ENCODE assay signal across 8 mouse cellular contexts in the genomic region with DNA sequence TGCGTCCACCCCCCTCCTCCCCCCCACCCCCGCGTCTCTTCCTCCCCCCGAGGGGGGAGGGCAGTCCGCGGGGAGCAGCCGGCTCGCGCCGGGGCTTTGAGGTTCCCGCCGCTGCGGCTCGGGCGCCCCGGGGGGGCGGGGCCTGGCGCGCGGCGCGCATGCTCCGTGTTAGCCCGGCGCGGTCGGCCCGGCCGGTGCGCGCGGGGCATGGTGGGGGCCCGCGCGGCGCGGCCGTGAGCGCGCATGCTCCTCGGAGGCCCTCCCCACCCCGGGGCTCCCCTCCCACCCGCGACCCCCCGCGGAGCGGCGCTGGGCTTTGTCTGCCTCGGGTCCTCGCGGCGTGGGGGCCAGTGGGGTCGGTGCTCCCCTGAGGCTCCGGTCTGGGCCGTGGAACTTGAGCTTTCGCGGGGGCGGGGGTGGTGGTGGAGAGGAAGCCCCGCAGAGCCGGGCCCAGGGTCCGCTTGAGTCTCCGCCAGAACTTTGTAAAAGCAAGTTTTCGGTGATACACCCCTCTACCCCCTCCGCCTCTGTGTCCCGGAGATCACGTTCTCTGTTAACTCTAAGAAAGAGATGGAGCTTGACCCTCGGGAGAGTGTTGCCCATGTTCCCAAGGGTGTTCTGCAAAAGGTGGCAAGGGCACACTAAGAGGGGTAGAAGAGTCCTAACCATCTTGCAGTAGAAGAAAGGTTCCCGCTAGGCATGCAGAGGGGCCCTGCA. TPM values are rescaled to one million over a fixed set of nuclear protein-coding genes. Genes with fewer than 3 reads are reported as not detected.
DNase-seq lines count a peak whose midpoint lies in the region; ATAC-seq and TF ChIP-seq lines count a peak whose summit lies in the region.

No protein-coding gene starts in this region.

- peaks cover 23% of the 10 kb centered on the region for H3K36me3 ChIP-seq in limb, embryonic 14.5 days (ENCODE audit: control insufficient read depth, insufficient read depth, low read length)
- no peaks in the 10 kb centered on the region for H3K36me3 ChIP-seq in midbrain, embryonic 15.5 days (replicated peaks)

- peak overlapping the region; percentile 91 for H3K4me2 ChIP-seq in limb, embryonic 14.5 days (replicated peaks; ENCODE audit: low read depth, low read length, severe bottlenecking)
- H3K4me2 ChIP-seq in midbrain, embryonic 15.5 days, result peak overlapping the region; percentile 87

- TF ChIP-seq POLR2A in limb, embryonic 14.5 days (IDR thresholded peaks at IDR 0.05; ENCODE audit: borderline replicate concordance, extremely low read depth, insufficient read depth, insufficient read length), result no peak

- 2% methylated on average over 27 of the region's 68 CpGs for WGBS in limb, embryonic 14.5 days
- 0% methylated on average over 48 of the region's 68 CpGs for WGBS in midbrain, embryonic 15.5 days

- H3K4me1 ChIP-seq in limb, embryonic 14.5 days (ENCODE audit: control insufficient read depth, insufficient read depth, low read length), result peaks cover 29% of the 10 kb centered on the region
- peaks cover 51% of the 10 kb centered on the region for H3K4me1 ChIP-seq in midbrain, embryonic 15.5 days

- H3K27ac ChIP-seq in limb, embryonic 14.5 days (replicated peaks; ENCODE audit: low read depth, low read length), result peak overlapping the region; percentile 99
- H3K27ac ChIP-seq in midbrain, embryonic 15.5 days, result peak overlapping the region; percentile 94

- H3K4me3 ChIP-seq in limb, embryonic 14.5 days (replicated peaks; ENCODE audit: low read length), result peak overlapping the region; percentile 83
- peak overlapping the region; percentile 95 for H3K4me3 ChIP-seq in midbrain, embryonic 15.5 days

- ATAC-seq in granulocyte monocyte progenitor cell, adult 5-6 weeks (replicated peaks; ENCODE audit: poor library complexity, severe bottlenecking), result peak; percentile 20
- ATAC-seq in limb, embryonic 14.5 days (ENCODE audit: low FRiP score, low read depth), result peak; percentile 77
- ATAC-seq in midbrain, embryonic 15.5 days (replicated peaks), result peak; percentile 76

- no peaks in the 10 kb centered on the region for H3K9me3 ChIP-seq in limb, embryonic 14.5 days (ENCODE audit: control insufficient read depth, low read length)
- H3K9me3 ChIP-seq in midbrain, embryonic 15.5 days, result no peaks in the 10 kb centered on the region

- peak overlapping the region; percentile 97 for H3K9ac ChIP-seq in limb, embryonic 14.5 days (ENCODE audit: low read depth, low read length, severe bottlenecking)
- peak overlapping the region; percentile 88 for H3K9ac ChIP-seq in midbrain, embryonic 15.5 days

- no peaks in the 10 kb centered on the region for H3K27me3 ChIP-seq in limb, embryonic 14.5 days (ENCODE audit: control insufficient read depth, insufficient read depth, low read length)
- H3K27me3 ChIP-seq in midbrain, embryonic 15.5 days (replicated peaks), result peaks cover 25% of the 10 kb centered on the region

- peak; percentile 79 for DNase-seq in layer of hippocampus, adult 11-12 months (ENCODE audit: low spot score)
- DNase-seq in layer of hippocampus, adult 9-10 months (ENCODE audit: low spot score), result no peak
- peak; percentile 85 for DNase-seq in embryo, embryonic 9.5 days (ENCODE audit: extremely low spot score)
- DNase-seq in kidney, adult 11 months, result peak; percentile 75
- DNase-seq in limb, embryonic 14.5 days (ENCODE audit: low spot score), result peak; percentile 81
- DNase-seq in spleen, postnatal 10 days (ENCODE audit: low spot score in 2 of 2), result peak; percentile 84 to 92

RNA-seq across cellular contexts. Expression of a gene that starts 2.4 kb away (rescaled TPM):
- 150 and 183 TPM in 2 replicates for total RNA-seq in granulocyte monocyte progenitor cell, adult 5-6 weeks (2014; fragmentation: Nextera tagmentation)
- 146 and 176 TPM in 2 replicates for total RNA-seq in granulocyte monocyte progenitor cell, adult 5-6 weeks (2017)
- 119 and 145 TPM in 2 replicates for polyA plus RNA-seq in limb, embryonic 14.5 days (2012; rRNA removed)
- 47.8 and 57.2 TPM in 2 replicates for polyA plus RNA-seq in limb, embryonic 14.5 days (2014; fragmentation: Nextera tagmentation; extraction: Ambion mirVana)
- 28.1 and 34.9 TPM in 2 replicates for polyA plus RNA-seq in midbrain, embryonic 15.5 days (2015; fragmentation: Nextera tagmentation; extraction: Ambion mirVana)

RNA-seq across cellular contexts. Expression of a gene that starts 37.0 kb away (rescaled TPM):
- total RNA-seq in granulocyte monocyte progenitor cell, adult 5-6 weeks (2014; fragmentation: Nextera tagmentation), result 4.2 and 6.0 TPM in 2 replicates
- total RNA-seq in granulocyte monocyte progenitor cell, adult 5-6 weeks (2017), result 6.9 and 7.2 TPM in 2 replicates
- polyA plus RNA-seq in limb, embryonic 14.5 days (2012; rRNA removed), result 19.5 and 25.4 TPM in 2 replicates
- polyA plus RNA-seq in limb, embryonic 14.5 days (2014; fragmentation: Nextera tagmentation; extraction: Ambion mirVana), result 13.7 and 15.2 TPM in 2 replicates
- 30.7 and 31.5 TPM in 2 replicates for polyA plus RNA-seq in midbrain, embryonic 15.5 days (2015; fragmentation: Nextera tagmentation; extraction: Ambion mirVana)

RNA-seq across cellular contexts. Expression of a gene that starts 39.7 kb away (rescaled TPM):
- total RNA-seq in granulocyte monocyte progenitor cell, adult 5-6 weeks (2014; fragmentation: Nextera tagmentation), result not detected in 2 replicates
- not detected in 2 replicates for total RNA-seq in granulocyte monocyte progenitor cell, adult 5-6 weeks (2017)
- not detected in 2 replicates for polyA plus RNA-seq in limb, embryonic 14.5 days (2012; rRNA removed)
- polyA plus RNA-seq in limb, embryonic 14.5 days (2014; fragmentation: Nextera tagmentation; extraction: Ambion mirVana), result not detected in 2 replicates
- 0.12 TPM in 1 of 2 replicates, not detected in the other for polyA plus RNA-seq in midbrain, embryonic 15.5 days (2015; fragmentation: Nextera tagmentation; extraction: Ambion mirVana)

Comparison
In these comparisons a context has a peak if more than half of its experiments do, and no peak if none do; other contexts are left out.
1. ATAC-seq: peak in every context shown above with its lines; median percentile 77 in limb, embryonic 14.5 days; 76 in midbrain, embryonic 15.5 days; 20 in granulocyte monocyte progenitor cell, adult 5-6 weeks.